ENCODE assay signal across 7 mouse cellular contexts in the genomic region with DNA sequence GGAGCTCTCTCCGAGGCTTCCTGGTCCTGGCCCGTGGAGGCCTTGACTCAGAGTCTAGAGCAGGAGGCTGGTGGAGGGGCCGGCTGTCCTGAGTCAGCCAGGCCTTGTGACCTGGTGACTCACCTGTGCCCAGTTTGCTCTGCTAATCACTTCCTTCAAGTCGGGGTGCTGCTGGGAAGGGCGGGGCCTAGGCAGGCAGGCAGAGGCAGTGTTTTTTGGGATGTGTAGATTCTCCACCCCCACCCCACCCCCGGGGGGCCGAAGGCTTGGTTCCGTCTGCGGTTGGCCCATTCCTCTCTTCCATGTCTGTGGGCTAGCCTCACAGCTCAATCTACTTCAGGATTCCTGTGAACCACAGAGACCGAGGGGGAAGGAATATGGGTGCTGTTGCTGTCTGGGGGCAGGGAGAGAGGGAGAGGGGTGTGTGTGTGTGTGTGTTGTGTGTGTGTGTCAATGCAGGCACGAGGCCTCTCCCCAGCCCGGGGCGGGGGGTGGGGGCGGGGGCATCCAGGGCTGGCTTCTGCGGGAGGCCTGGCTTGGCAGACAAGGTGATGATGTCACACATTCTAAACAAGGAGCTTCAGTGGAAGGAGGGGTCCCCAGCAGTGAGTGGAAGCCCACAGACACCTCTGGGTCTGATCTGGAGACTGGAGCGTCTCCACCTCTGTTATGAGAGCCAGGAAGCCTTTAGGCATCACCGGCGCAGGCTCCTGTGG. TPM values are rescaled to one million over a fixed set of nuclear protein-coding genes. Genes with fewer than 3 reads are reported as not detected.
DNase-seq lines count a peak whose midpoint lies in the region; ATAC-seq lines count a peak whose summit lies in the region.

No protein-coding gene starts in this region.

- H3K27ac ChIP-seq in midbrain, embryonic 13.5 days: no peak overlapping the region
- H3K27ac ChIP-seq in midbrain, embryonic 11.5 days (ENCODE audit: low read depth, low read length): no peak overlapping the region
- peak overlapping the region; percentile 72 for H3K27ac ChIP-seq in intestine, embryonic 16.5 days (ENCODE audit: low read length)
- H3K27ac ChIP-seq in stomach, embryonic 16.5 days (ENCODE audit: low read length): peak overlapping the region; percentile 60

- no peak overlapping the region for H3K4me3 ChIP-seq in midbrain, embryonic 13.5 days (replicated peaks)
- H3K4me3 ChIP-seq in midbrain, embryonic 11.5 days (ENCODE audit: low read depth, low read length): no peak overlapping the region
- peak overlapping the region; percentile 7 for H3K4me3 ChIP-seq in intestine, embryonic 16.5 days (ENCODE audit: low read length)
- H3K4me3 ChIP-seq in stomach, embryonic 16.5 days (replicated peaks; ENCODE audit: low read length): no peak overlapping the region; the same call in 1 of the 2 replicates

- ATAC-seq in midbrain, embryonic 13.5 days: no peak
- no peak for ATAC-seq in midbrain, embryonic 11.5 days (ENCODE audit: low FRiP score)
- ATAC-seq in intestine, embryonic 16.5 days: peak; percentile 65
- ATAC-seq in stomach, embryonic 16.5 days (ENCODE audit: insufficient read depth, low FRiP score): peak; percentile 76
- no peak for ATAC-seq in megakaryocyte-erythroid progenitor cell, adult 5-6 weeks (replicated peaks; ENCODE audit: low FRiP score, low TSS enrichment, poor library complexity, severe bottlenecking)

- H3K36me3 ChIP-seq in midbrain, embryonic 13.5 days: no peaks in the 10 kb centered on the region
- no peaks in the 10 kb centered on the region for H3K36me3 ChIP-seq in midbrain, embryonic 11.5 days (ENCODE audit: control insufficient read depth, insufficient read depth, low read length)
- no peaks in the 10 kb centered on the region for H3K36me3 ChIP-seq in intestine, embryonic 16.5 days (ENCODE audit: control insufficient read depth, insufficient read depth, low read length)
- H3K36me3 ChIP-seq in stomach, embryonic 16.5 days (ENCODE audit: control insufficient read depth, insufficient read depth, low read length): no peaks in the 10 kb centered on the region

- peaks cover 26% of the 10 kb centered on the region for H3K4me1 ChIP-seq in midbrain, embryonic 13.5 days (replicated peaks)
- H3K4me1 ChIP-seq in midbrain, embryonic 11.5 days (ENCODE audit: control insufficient read depth, insufficient read depth, low read length): peaks cover 14% of the 10 kb centered on the region
- peaks cover 48% of the 10 kb centered on the region for H3K4me1 ChIP-seq in intestine, embryonic 16.5 days (ENCODE audit: control insufficient read depth, insufficient read depth, low read length)
- H3K4me1 ChIP-seq in stomach, embryonic 16.5 days (ENCODE audit: control insufficient read depth, insufficient read depth, low read length): peaks cover 36% of the 10 kb centered on the region

- no peak overlapping the region for H3K4me2 ChIP-seq in midbrain, embryonic 13.5 days (replicated peaks)
- H3K4me2 ChIP-seq in midbrain, embryonic 11.5 days: no peak overlapping the region
- H3K4me2 ChIP-seq in intestine, embryonic 16.5 days (ENCODE audit: low read depth, low read length): peak overlapping the region; percentile 33
- peak overlapping the region; percentile 33 for H3K4me2 ChIP-seq in stomach, embryonic 16.5 days (ENCODE audit: low read depth, low read length)

- DNase-seq in midbrain, embryonic 11.5 days (ENCODE audit: low spot score, missing footprints): no peak
- DNase-seq in adrenal gland, adult 8-10 months: peak; percentile 68
- no peak for DNase-seq in testis, postnatal 10 days (ENCODE audit: low spot score)

- H3K9ac ChIP-seq in midbrain, embryonic 13.5 days (replicated peaks): 0 out of 2 replicates have a peak overlapping the region, but pooled peaks have one; percentile 19
- no peak overlapping the region for H3K9ac ChIP-seq in midbrain, embryonic 11.5 days (ENCODE audit: low read length)
- H3K9ac ChIP-seq in intestine, embryonic 16.5 days (ENCODE audit: low read depth, low read length): peak overlapping the region; percentile 55
- H3K9ac ChIP-seq in stomach, embryonic 16.5 days (ENCODE audit: low read length): peak overlapping the region; percentile 59

- no peaks in the 10 kb centered on the region for H3K9me3 ChIP-seq in midbrain, embryonic 13.5 days
- H3K9me3 ChIP-seq in midbrain, embryonic 11.5 days (ENCODE audit: control insufficient read depth, low read length): no peaks in the 10 kb centered on the region
- no peaks in the 10 kb centered on the region; the same call in 1 of the 2 replicates for H3K9me3 ChIP-seq in intestine, embryonic 16.5 days (ENCODE audit: control insufficient read depth, low read length)
- no peaks in the 10 kb centered on the region for H3K9me3 ChIP-seq in stomach, embryonic 16.5 days (replicated peaks; ENCODE audit: control insufficient read depth, low read length)

- WGBS in midbrain, embryonic 13.5 days: 49% methylated on average over 18 of the region's 18 CpGs
- 42% methylated on average over 18 of the region's 18 CpGs for WGBS in midbrain, embryonic 11.5 days
- 23% methylated on average over 18 of the region's 18 CpGs for WGBS in intestine, embryonic 16.5 days
- WGBS in stomach, embryonic 16.5 days: 32% methylated on average over 18 of the region's 18 CpGs

- peaks cover 4% of the 10 kb centered on the region; the same call in 1 of the 2 replicates for H3K27me3 ChIP-seq in midbrain, embryonic 13.5 days
- no peaks in the 10 kb centered on the region for H3K27me3 ChIP-seq in midbrain, embryonic 11.5 days (ENCODE audit: control insufficient read depth, insufficient read depth, low read length)
- H3K27me3 ChIP-seq in intestine, embryonic 16.5 days (replicated peaks; ENCODE audit: control insufficient read depth, insufficient read depth, low read length): no peaks in the 10 kb centered on the region
- no peaks in the 10 kb centered on the region for H3K27me3 ChIP-seq in stomach, embryonic 16.5 days (ENCODE audit: control insufficient read depth, insufficient read depth, low read length)

RNA-seq across cellular contexts. Expression of a gene that starts 9.7 kb away (rescaled TPM):
- polyA plus RNA-seq in midbrain, embryonic 13.5 days (2015; fragmentation: Nextera tagmentation; extraction: Ambion mirVana): 2.4 and 3.1 TPM in 2 replicates
- polyA plus RNA-seq in midbrain, embryonic 11.5 days (2014; fragmentation: Nextera tagmentation; extraction: Ambion mirVana): 8.0 and 8.9 TPM in 2 replicates
- 10 to 100 TPM; 30.6 to 34.9 (median 32.4) TPM for total RNA-seq in adrenal gland, adult 8-10 months (2022)
- polyA plus RNA-seq in intestine, embryonic 16.5 days (2015; fragmentation: Nextera tagmentation; extraction: Ambion mirVana): 8.5 and 10.3 TPM in 2 replicates
- 6.7 and 7.0 TPM in 2 replicates for polyA plus RNA-seq in stomach, embryonic 16.5 days (2015; fragmentation: Nextera tagmentation; extraction: Ambion mirVana)
- total RNA-seq in megakaryocyte-erythroid progenitor cell, adult 5-6 weeks (2014; fragmentation: Nextera tagmentation): 91.5 and 117 TPM in 2 replicates
- total RNA-seq in megakaryocyte-erythroid progenitor cell, adult 5-6 weeks (2017): 37.5 and 38.6 TPM in 2 replicates

RNA-seq across cellular contexts. Expression of a gene that starts 18.6 kb away (rescaled TPM):
- polyA plus RNA-seq in midbrain, embryonic 13.5 days (2015; fragmentation: Nextera tagmentation; extraction: Ambion mirVana): 0.68 and 1.3 TPM in 2 replicates
- polyA plus RNA-seq in midbrain, embryonic 11.5 days (2014; fragmentation: Nextera tagmentation; extraction: Ambion mirVana): 0.59 and 0.72 TPM in 2 replicates
- total RNA-seq in adrenal gland, adult 8-10 months (2022): 10 to 100 TPM in 2 of 4 experiments, 1 to 10 TPM in 2; 7.6 to 16.6 (median 11.2) TPM
- polyA plus RNA-seq in intestine, embryonic 16.5 days (2015; fragmentation: Nextera tagmentation; extraction: Ambion mirVana): 12.1 and 16.5 TPM in 2 replicates
- 15.0 and 16.7 TPM in 2 replicates for polyA plus RNA-seq in stomach, embryonic 16.5 days (2015; fragmentation: Nextera tagmentation; extraction: Ambion mirVana)
- 3.0 and 4.2 TPM in 2 replicates for total RNA-seq in megakaryocyte-erythroid progenitor cell, adult 5-6 weeks (2014; fragmentation: Nextera tagmentation)
- 3.0 and 3.4 TPM in 2 replicates for total RNA-seq in megakaryocyte-erythroid progenitor cell, adult 5-6 weeks (2017)

Comparison
In these comparisons a context has a peak if more than half of its experiments do, and no peak if none do; other contexts are left out.
1. ATAC-seq: peak in intestine, embryonic 16.5 days (single experiment) and stomach, embryonic 16.5 days (single experiment); none in midbrain, embryonic 13.5 days (single experiment), midbrain, embryonic 11.5 days (single experiment) and megakaryocyte-erythroid progenitor cell, adult 5-6 weeks (single experiment).
2. H3K27ac ChIP-seq: peak in intestine, embryonic 16.5 days (single experiment) and stomach, embryonic 16.5 days (single experiment); none in midbrain, embryonic 13.5 days (single experiment) and midbrain, embryonic 11.5 days (single experiment).
3. H3K4me2 ChIP-seq: peak in intestine, embryonic 16.5 days (single experiment) and stomach, embryonic 16.5 days (single experiment); none in midbrain, embryonic 13.5 days (single experiment) and midbrain, embryonic 11.5 days (single experiment).